Mouse (Mus musculus) CH12.LX (cell line): Measurements from ENCODE around the gene Vkorc1l1. TPM values are rescaled to one million over a fixed set of nuclear protein-coding genes. Genes with fewer than 3 reads are reported as not detected.

Experiments
- DNase-seq: peaks from one replicate; pipeline ENCODE4 v3.0.0-alpha.2; 2013; ENCODE audit errors: extremely low read depth
- H3K27ac ChIP-seq: 2 replicates; pipeline ENCODE4 v1.5.1; 2012; ENCODE audit warnings: low read depth, mild to moderate bottlenecking, control low read depth, moderate library complexity; ENCODE audit not compliant: insufficient read depth
- H3K27me3 ChIP-seq: replicated peaks from 2 replicates; pipeline ENCODE3; 2012; ENCODE audit warnings: inconsistent platforms
- H3K36me3 ChIP-seq, 2 experiments: replicated peaks in 1 of 2; 2 replicates each; pipeline versions ENCODE3 to v1.6.1; 2012; ENCODE audit warnings: inconsistent platforms in 1 of 2, low read length in 1 of 2, mild to moderate bottlenecking in 1 of 2, mixed read lengths in 1 of 2, moderate library complexity in 1 of 2; ENCODE audit not compliant: control insufficient read depth in 1 of 2, insufficient read depth in 1 of 2
- H3K4me1 ChIP-seq, 2 experiments: 2 replicates each; pipeline ENCODE4 v1.6.1; 2012; ENCODE audit warnings: inconsistent platforms in 1 of 2, moderate library complexity in 1 of 2; ENCODE audit not compliant: insufficient read depth in 2 of 2, control insufficient read depth in 1 of 2
- H3K4me2 ChIP-seq: 2 replicates; pipeline ENCODE4 v1.6.1; 2012; ENCODE audit warnings: low read depth, mild to moderate bottlenecking, control low read depth; ENCODE audit not compliant: poor library complexity, insufficient read depth, severe bottlenecking
- H3K4me3 ChIP-seq, 3 experiments: fragments of 150-350 bp in 1 of 3; sonication (generic) in 1 of 3; replicated peaks in 1 of 3; 2 replicates each; pipeline versions ENCODE3 to v1.5.1; 2011 to 2012; ENCODE audit warnings: low read depth in 2 of 3, low read length in 2 of 3, mild to moderate bottlenecking in 2 of 3, moderate library complexity in 2 of 3, control low read depth in 1 of 3, improper control_type of control experiment in 1 of 3, inconsistent platforms in 1 of 3, mixed read lengths in 1 of 3; ENCODE audit not compliant: poor library complexity in 1 of 3
- H3K79me2 ChIP-seq: replicated peaks from 2 replicates; pipeline ENCODE4 v1.6.1; 2012; ENCODE audit warnings: mild to moderate bottlenecking, moderate library complexity; ENCODE audit not compliant: control insufficient read depth, poor library complexity, insufficient read depth, severe bottlenecking; ENCODE audit errors: extremely low read depth
- H3K9ac ChIP-seq: 2 replicates; pipeline ENCODE4 v1.6.1; 2012; ENCODE audit warnings: low read depth, mild to moderate bottlenecking, control low read depth, moderate library complexity; ENCODE audit not compliant: insufficient read depth
- H3K9me3 ChIP-seq: replicated peaks from 2 replicates; pipeline ENCODE3; 2012; ENCODE audit warnings: low read length, inconsistent platforms, mixed read lengths
- BHLHE40 ChIP-seq: IDR thresholded peaks from 2 replicates; pipeline ENCODE4 v1.6.1; 2011; ENCODE audit warnings: mild to moderate bottlenecking, low read depth, low read length, improper control_type of control experiment
- CHD1 ChIP-seq: IDR thresholded peaks from 2 replicates; pipeline ENCODE4 v1.6.1; 2012; ENCODE audit warnings: low read depth, low read length, improper control_type of control experiment, inconsistent platforms
- CTCF ChIP-seq, 2 experiments: IDR thresholded peaks in 1 of 2; conservative IDR thresholded peaks in 1 of 2; 2 replicates each; pipeline ENCODE4 v1.5.1; 2011 to 2012; ENCODE audit warnings: low read depth in 2 of 2, low read length in 2 of 2, improper control_type of control experiment in 1 of 2, inconsistent platforms in 1 of 2, mild to moderate bottlenecking in 1 of 2, moderate library complexity in 1 of 2
- E2F4 ChIP-seq: IDR thresholded peaks from 2 replicates; pipeline ENCODE4 v1.6.1; 2011; ENCODE audit warnings: low read depth, low read length, improper control_type of control experiment; ENCODE audit not compliant: insufficient replicate concordance
- ELF1 ChIP-seq: IDR thresholded peaks from 2 replicates; pipeline ENCODE4 v1.6.1; 2014; ENCODE audit warnings: low read depth, mild to moderate bottlenecking, inconsistent platforms, low read length, improper control_type of control experiment
- EP300 ChIP-seq: IDR thresholded peaks from 2 replicates; pipeline ENCODE4 v1.6.1; 2011; ENCODE audit warnings: low read length, improper control_type of control experiment
- GABPA ChIP-seq: IDR thresholded peaks from 2 replicates; pipeline ENCODE4 v1.6.1; 2012; ENCODE audit warnings: low read depth, low read length, improper control_type of control experiment, inconsistent platforms; ENCODE audit not compliant: insufficient replicate concordance
- HCFC1 ChIP-seq: IDR thresholded peaks from 2 replicates; pipeline ENCODE4 v1.6.1; 2012; ENCODE audit warnings: low read depth, mild to moderate bottlenecking, inconsistent platforms, low read length, improper control_type of control experiment
- JUND ChIP-seq: conservative IDR thresholded peaks from 2 replicates; pipeline ENCODE4 v1.6.1; 2011; ENCODE audit warnings: low read depth, low read length, improper control_type of control experiment
- MAFK ChIP-seq: IDR thresholded peaks from 2 replicates; pipeline ENCODE4 v1.6.1; 2011; ENCODE audit warnings: low read length, improper control_type of control experiment; ENCODE audit not compliant: insufficient replicate concordance
- MAX ChIP-seq: IDR thresholded peaks from 2 replicates; pipeline ENCODE4 v1.6.1; 2011; ENCODE audit warnings: low read length, improper control_type of control experiment
- MEF2A ChIP-seq: IDR thresholded peaks from 2 replicates; pipeline ENCODE4 v1.6.1; 2014; ENCODE audit warnings: low read depth, mild to moderate bottlenecking, inconsistent platforms, low read length, improper control_type of control experiment, borderline replicate concordance
- MXI1 ChIP-seq: IDR thresholded peaks from 2 replicates; pipeline ENCODE4 v1.6.1; 2011; ENCODE audit warnings: mild to moderate bottlenecking, low read depth, low read length, improper control_type of control experiment
- NELFE ChIP-seq: IDR thresholded peaks from 2 replicates; pipeline ENCODE4 v1.6.1; 2011; ENCODE audit warnings: low read depth, low read length, improper control_type of control experiment
- NRF1 ChIP-seq: IDR thresholded peaks from 2 replicates; pipeline ENCODE4 v1.6.1; 2014; ENCODE audit warnings: low read depth, mild to moderate bottlenecking, inconsistent platforms, low read length, improper control_type of control experiment, moderate library complexity
- PAX5 ChIP-seq: IDR thresholded peaks from 2 replicates; pipeline ENCODE4 v1.6.1; 2012; ENCODE audit warnings: low read length, inconsistent platforms, mixed read lengths
- POLR2A ChIP-seq: IDR thresholded peaks from 2 replicates; pipeline ENCODE4 v1.6.1; 2011; ENCODE audit warnings: low read depth, mild to moderate bottlenecking, improper control_type of control experiment, low read length
- SIN3A ChIP-seq: IDR thresholded peaks from 2 replicates; pipeline ENCODE4 v1.6.1; 2012; ENCODE audit warnings: low read length, improper control_type of control experiment, inconsistent platforms
- SMC3 ChIP-seq: IDR thresholded peaks from 2 replicates; pipeline ENCODE4 v1.6.1; 2011; ENCODE audit warnings: low read depth, low read length, improper control_type of control experiment
- TBP ChIP-seq: conservative IDR thresholded peaks from 2 replicates; pipeline ENCODE4 v1.6.1; 2011; ENCODE audit warnings: low read depth, low read length, improper control_type of control experiment
- TCF12 ChIP-seq: IDR thresholded peaks from 2 replicates; pipeline ENCODE4 v1.6.1; 2014; ENCODE audit warnings: low read depth, mild to moderate bottlenecking, inconsistent platforms, low read length, improper control_type of control experiment
- USF1 ChIP-seq: IDR thresholded peaks from 2 replicates; pipeline ENCODE4 v1.6.1; 2014; ENCODE audit warnings: low read depth, mild to moderate bottlenecking, inconsistent platforms, low read length, improper control_type of control experiment
- ZC3H11A ChIP-seq: IDR thresholded peaks from 2 replicates; pipeline ENCODE4 v1.6.1; 2012; ENCODE audit warnings: low read depth, mild to moderate bottlenecking, inconsistent platforms, low read length, improper control_type of control experiment
- ZMIZ1 ChIP-seq: IDR thresholded peaks from 2 replicates; pipeline ENCODE4 v1.6.1; 2012; ENCODE audit warnings: low read depth, mild to moderate bottlenecking, inconsistent platforms, low read length, improper control_type of control experiment
- dilution Hi-C: fragments of 300-500 bp; cut with MboI; formaldehyde crosslinking; loops from 2 replicates; pipeline ENCODE4 v1.14.3; 2020; ENCODE audit warnings: low sequenced_read_pairs; ENCODE audit not compliant: extremely low pct_unique_long_range_greater_than_20kb, extremely low pct_ligation_motif_present
- in situ Hi-C: fragments of 300-500 bp; cut with MboI; formaldehyde crosslinking; loops from 3 replicates; pipeline ENCODE4 v1.14.3; 2019; ENCODE audit warnings: low sequenced_read_pairs, low pct_ligation_motif_present, low pct_unique_long_range_greater_than_20kb, mixed read lengths
- polyA plus RNA-seq: library from polyadenylated mRNA; unstranded; fragments of >175 nt; gene quantifications from 2 replicates; pipeline ENCODE4 v1.2.1, GENCODE M21; 2012; ENCODE audit warnings: low read depth; ENCODE audit not compliant: insufficient read length
- total RNA-seq, 2 experiments: library from RNA; depleted of rRNA; stranded (reverse); fragments of 300-350 nt in 1 of 2; fragments of >200 nt in 1 of 2; gene quantifications; 2 replicates each; pipeline ENCODE4 v1.2.3; 2012 to 2014

Vkorc1l1 gene
- total and polyA plus RNA-seq, 3 experiments = 8.7 to 33.1 (median 31.4) TPM

- dilution Hi-C loops = no loop called here
- H3K9ac ChIP-seq = peak within 1 kb of the TSS; percentile 27
- H3K27me3 ChIP-seq = peaks cover 20% of the 10 kb centered on the region
- peaks cover 2 to 16% of the 10 kb centered on the region in 2 experiments for H3K4me1 ChIP-seq
- peak within 1 kb of the TSS; percentile 76 for H3K4me2 ChIP-seq
- H3K79me2 ChIP-seq = no peaks in the 10 kb centered on the region
- no peaks in the 10 kb centered on the region for H3K36me3 ChIP-seq
- TF ChIP-seq MAFK (no peak), SIN3A (0 out of 2 replicates have a peak, but pooled peaks have one; percentile 47), USF1 (no peak), NRF1 (peak; percentile 63), MAX (0 out of 2 replicates have a peak, but pooled peaks have one; percentile 16), E2F4 (no peak), HCFC1 (peak; percentile 32; the same call in 1 of the 2 replicates), NELFE (peak; percentile 58; the same call in 1 of the 2 replicates), POLR2A (peak; percentile 76), JUND (no peak), GABPA (no peak), TCF12 (0 out of 2 replicates have a peak, but pooled peaks have one; percentile 28), ZC3H11A (no peak), MXI1 (peak; percentile 61; the same call in 1 of the 2 replicates), ZMIZ1 (peak; percentile 60; the same call in 1 of the 2 replicates), TBP (0 out of 2 replicates have a peak, but pooled peaks have one; percentile 17), CHD1 (no peak), CTCF (conservative IDR thresholded peaks at IDR 0.05 in 1 of 2, IDR thresholded peaks at IDR 0.05 in 1 of 2; ENCODE audit: low read depth in 2 of 2, low read length in 2 of 2) (peak in 1 of 2 experiments; percentile 34; a peak in 2 of 4 replicates), SMC3 (no peak), BHLHE40 (peak; percentile 55; the same call in 1 of the 2 replicates), MEF2A (0 out of 2 replicates have a peak, but pooled peaks have one; percentile 9), ELF1 (peak; percentile 52), EP300 (no peak), PAX5 (peak; percentile 32; the same call in 1 of the 2 replicates)
- TF ChIP-seq, all 38 proteins: peak for 15
- Histone ChIP-seq H3K9me3 (no peaks in the 10 kb centered on the region), H3K4me3 (peak within 1 kb of the TSS; percentile 54 to 93 (median 64)), H3K27ac (peak within 1 kb of the TSS; percentile 61)
- in situ Hi-C loops = no loop called here
- peak; percentile 77 for DNase-seq
Measured at GRCm38 (mm10) chr5:129908242-129908965, 33.4 kb upstream of the Vkorc1l1 start, which contains the start of gene Nupr1l. Gene Nupr1l (plus strand): TSS chr5:129908540.
